ENCODE assay signal across 8 mouse cellular contexts in the genomic region with DNA sequence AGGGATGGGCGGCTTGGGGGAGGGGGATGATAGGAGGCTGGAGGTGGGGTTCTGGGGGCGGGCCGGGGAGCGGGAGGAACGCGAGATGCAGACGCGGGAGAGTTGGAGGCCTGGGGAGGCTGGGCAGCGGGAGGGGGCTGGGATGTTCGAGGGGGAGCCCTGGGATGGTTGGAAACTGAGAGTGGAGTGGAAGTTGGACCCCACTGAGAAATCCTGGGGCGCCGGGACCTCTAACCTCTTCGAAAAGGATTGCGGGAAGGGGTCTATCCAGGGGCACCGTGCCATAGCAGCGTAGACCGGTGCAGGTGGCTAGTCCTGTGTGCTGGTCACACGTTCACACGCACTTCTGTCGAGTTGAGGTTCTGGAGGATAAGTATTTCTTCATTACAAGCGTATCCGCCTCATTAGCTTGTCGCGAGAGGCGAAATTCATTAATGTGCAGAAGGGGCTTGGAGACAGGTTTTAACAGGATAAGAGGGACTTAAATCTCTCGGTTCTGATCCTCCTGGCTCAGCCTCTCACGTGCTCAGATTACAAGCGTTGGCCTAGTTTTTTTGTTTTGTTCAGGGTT. TPM values are rescaled to one million over a fixed set of nuclear protein-coding genes. Genes with fewer than 3 reads are reported as not detected.
DNase-seq lines count a peak whose midpoint lies in the region; ATAC-seq and TF ChIP-seq lines count a peak whose summit lies in the region.

No protein-coding gene starts in this region.

- no peak for DNase-seq in kidney, adult 2 months
- DNase-seq in kidney, postnatal 25 days, result no peak
- no peak for DNase-seq in right cerebral cortex, adult 18-20 months
- DNase-seq in thymus, postnatal 25 days, result no peak

- H3K27me3 ChIP-seq in kidney, adult 2 months (replicated peaks; ENCODE audit: control insufficient read depth, insufficient read depth, low read length), result no peaks in the 10 kb centered on the region
- no peaks in the 10 kb centered on the region for H3K27me3 ChIP-seq in E14TG2a.4 (ENCODE audit: insufficient read depth, low read length)
- H3K27me3 ChIP-seq in intestine, postnatal 0 days (replicated peaks; ENCODE audit: control insufficient read depth, insufficient read depth, low read length), result no peaks in the 10 kb centered on the region
- no peaks in the 10 kb centered on the region for H3K27me3 ChIP-seq in neural tube, embryonic 15.5 days (replicated peaks)

- peak overlapping the region; percentile 52 for H3K9ac ChIP-seq in intestine, postnatal 0 days (ENCODE audit: low read depth, low read length)
- peak overlapping the region; percentile 67 for H3K9ac ChIP-seq in neural tube, embryonic 15.5 days (replicated peaks)

- peak overlapping the region; percentile 63 for H3K4me3 ChIP-seq in kidney, adult 2 months (ENCODE audit: insufficient read depth, low read depth, low read length)
- H3K4me3 ChIP-seq in E14TG2a.4 (replicated peaks; ENCODE audit: low read length), result peak overlapping the region; percentile 88
- H3K4me3 ChIP-seq in cortical plate, adult 2 months (ENCODE audit: insufficient read depth, low read length), result peak overlapping the region; percentile 48
- H3K4me3 ChIP-seq in intestine, postnatal 0 days (ENCODE audit: low read depth, low read length), result peak overlapping the region; percentile 61
- H3K4me3 ChIP-seq in neural tube, embryonic 15.5 days (replicated peaks), result peak overlapping the region; percentile 68

- peak overlapping the region; percentile 92 for H3K27ac ChIP-seq in kidney, adult 2 months (ENCODE audit: insufficient read depth, low read depth, low read length)
- H3K27ac ChIP-seq in cortical plate, adult 2 months (ENCODE audit: insufficient read depth, low read length), result peak overlapping the region; percentile 31; the same call in 1 of the 2 replicates
- no peak overlapping the region for H3K27ac ChIP-seq in intestine, postnatal 0 days (ENCODE audit: low read depth, low read length)
- H3K27ac ChIP-seq in neural tube, embryonic 15.5 days (replicated peaks), result peak overlapping the region; percentile 92

- no peak for TF ChIP-seq CTCF in kidney, adult 2 months (conservative IDR thresholded peaks at IDR 0.05; ENCODE audit: insufficient read depth, insufficient read length, low read depth, low read length)
- no peak for TF ChIP-seq CTCF in E14TG2a.4 (conservative IDR thresholded peaks at IDR 0.05; ENCODE audit: low read length)
- no peak for TF ChIP-seq CTCF in cortical plate, adult 2 months (IDR thresholded peaks at IDR 0.05; ENCODE audit: extremely low read depth, insufficient read depth, low read length)
- no peak for TF ChIP-seq CTCF in intestine, postnatal 0 days (IDR thresholded peaks at IDR 0.05; ENCODE audit: low read depth)

- no peaks in the 10 kb centered on the region for H3K9me3 ChIP-seq in E14TG2a.4 (ENCODE audit: low read length)
- no peaks in the 10 kb centered on the region for H3K9me3 ChIP-seq in intestine, postnatal 0 days (ENCODE audit: control insufficient read depth)
- no peaks in the 10 kb centered on the region for H3K9me3 ChIP-seq in neural tube, embryonic 15.5 days (replicated peaks)

- no peaks in the 10 kb centered on the region; the same call in 1 of the 2 replicates for H3K36me3 ChIP-seq in kidney, adult 2 months (ENCODE audit: control insufficient read depth, insufficient read depth, low read length)
- peaks cover 33% of the 10 kb centered on the region for H3K36me3 ChIP-seq in E14TG2a.4 (ENCODE audit: insufficient read depth, low read length)
- H3K36me3 ChIP-seq in intestine, postnatal 0 days (ENCODE audit: control insufficient read depth, insufficient read depth), result no peaks in the 10 kb centered on the region
- H3K36me3 ChIP-seq in neural tube, embryonic 15.5 days, result peaks cover 17% of the 10 kb centered on the region; the same call in 1 of the 2 replicates

- ATAC-seq in intestine, postnatal 0 days, result no peak
- peak; percentile 29 for ATAC-seq in neural tube, embryonic 15.5 days (ENCODE audit: low FRiP score)

- no peak for TF ChIP-seq POLR2A in kidney, adult 2 months (IDR thresholded peaks at IDR 0.05; ENCODE audit: low read depth, low read length)
- no peak for TF ChIP-seq POLR2A in cortical plate, adult 2 months (IDR thresholded peaks at IDR 0.05; ENCODE audit: extremely low read depth, insufficient read depth, low read length)

- 1% methylated on average over 27 of the region's 28 CpGs for WGBS in kidney, adult 2 months
- under 1% methylated on average over 28 of the region's 28 CpGs for WGBS in intestine, postnatal 0 days
- under 1% methylated on average over 27 of the region's 28 CpGs for WGBS in neural tube, embryonic 15.5 days

- peak overlapping the region; percentile 84 for H3K4me2 ChIP-seq in intestine, postnatal 0 days (replicated peaks; ENCODE audit: low read depth)
- H3K4me2 ChIP-seq in neural tube, embryonic 15.5 days, result peak overlapping the region; percentile 89

- H3K4me1 ChIP-seq in kidney, adult 2 months (ENCODE audit: control insufficient read depth, insufficient read depth, low read length), result peaks cover 12% of the 10 kb centered on the region; the same call in 1 of the 2 replicates
- peaks cover 46% of the 10 kb centered on the region for H3K4me1 ChIP-seq in E14TG2a.4 (replicated peaks; ENCODE audit: low read depth, low read length)
- H3K4me1 ChIP-seq in cortical plate, adult 2 months (ENCODE audit: control insufficient read depth, insufficient read depth, low read length), result peaks cover 3% of the 10 kb centered on the region
- no peaks in the 10 kb centered on the region for H3K4me1 ChIP-seq in intestine, postnatal 0 days (replicated peaks; ENCODE audit: control insufficient read depth, insufficient read depth, low read length)
- H3K4me1 ChIP-seq in neural tube, embryonic 15.5 days, result peaks cover 22% of the 10 kb centered on the region

RNA-seq across cellular contexts. Expression of a gene that starts 0.7 kb away (rescaled TPM):
- 47.1 and 65.2 TPM in 2 replicates for polyA plus RNA-seq in kidney, adult 2 months (2012; rRNA removed)
- polyA plus RNA-seq in cortical plate, adult 2 months (2012; rRNA removed), result 53.5 and 56.1 TPM in 2 replicates
- 18.5 and 18.7 TPM in 2 replicates for polyA plus RNA-seq in intestine, postnatal 0 days (2015; fragmentation: Nextera tagmentation; extraction: Ambion mirVana)
- polyA plus RNA-seq in neural tube, embryonic 15.5 days (2015; fragmentation: Nextera tagmentation; extraction: Ambion mirVana), result 80.3 and 86.4 TPM in 2 replicates

RNA-seq across cellular contexts. Expression of a gene that starts 17.0 kb away (rescaled TPM):
- polyA plus RNA-seq in kidney, adult 2 months (2012; rRNA removed), result 54.2 and 66.1 TPM in 2 replicates
- polyA plus RNA-seq in cortical plate, adult 2 months (2012; rRNA removed), result 37.4 and 37.9 TPM in 2 replicates
- polyA plus RNA-seq in intestine, postnatal 0 days (2015; fragmentation: Nextera tagmentation; extraction: Ambion mirVana), result 42.2 and 46.5 TPM in 2 replicates
- 26.0 and 28.6 TPM in 2 replicates for polyA plus RNA-seq in neural tube, embryonic 15.5 days (2015; fragmentation: Nextera tagmentation; extraction: Ambion mirVana)

RNA-seq across cellular contexts. Expression of a gene that starts 24.1 kb away (rescaled TPM):
- polyA plus RNA-seq in kidney, adult 2 months (2012; rRNA removed), result not detected in 2 replicates
- not detected in 2 replicates for polyA plus RNA-seq in cortical plate, adult 2 months (2012; rRNA removed)
- not detected in 2 replicates for polyA plus RNA-seq in intestine, postnatal 0 days (2015; fragmentation: Nextera tagmentation; extraction: Ambion mirVana)
- polyA plus RNA-seq in neural tube, embryonic 15.5 days (2015; fragmentation: Nextera tagmentation; extraction: Ambion mirVana), result not detected in 2 replicates

RNA-seq across cellular contexts. Expression of a gene that starts 49.3 kb away (rescaled TPM):
- polyA plus RNA-seq in kidney, adult 2 months (2012; rRNA removed), result not detected in 2 replicates
- polyA plus RNA-seq in cortical plate, adult 2 months (2012; rRNA removed), result not detected in 2 replicates
- not detected in 2 replicates for polyA plus RNA-seq in intestine, postnatal 0 days (2015; fragmentation: Nextera tagmentation; extraction: Ambion mirVana)
- polyA plus RNA-seq in neural tube, embryonic 15.5 days (2015; fragmentation: Nextera tagmentation; extraction: Ambion mirVana), result not detected in 2 replicates
